Mouse (Mus musculus) ES-CJ7 (cell line): ENCODE measurements at regions not wholly inside any gene's neighbourhood (a gene's known extent, or its start where the extent isn't known, plus 50 kb on each side); places are given as distances from the start of the nearest gene placed in this dataset.

Source experiments
- DNase-seq: peaks from one replicate; pipeline ENCODE4 v3.0.0; 2011; ENCODE audit warnings: low read depth, low spot score

GRCm38 (mm10) chr15:62223156-62223840, 1300.5 kb upstream of the A1bg start:
- DNase-seq, result no peak

- no peak for DNase-seq
Observed at GRCm38 (mm10) chr15:62222731-62223130, 1299.9 kb upstream of the A1bg start.

- DNase-seq, result no peak
Observed at GRCm38 (mm10) chr15:62222201-62222600, 1299.4 kb upstream of the A1bg start.

GRCm38 (mm10) chr15:62221024-62221819, 1298.4 kb upstream of the A1bg start:
- DNase-seq, result no peak

GRCm38 (mm10) chr15:62220620-62221019, 1297.8 kb upstream of the A1bg start:
- DNase-seq, result no peak

- no peak for DNase-seq
Observed at GRCm38 (mm10) chr15:62219934-62220540, 1297.2 kb upstream of the A1bg start.

GRCm38 (mm10) chr15:62218346-62219080, 1295.7 kb upstream of the A1bg start:
- no peak for DNase-seq

- DNase-seq, result no peak
Observed at GRCm38 (mm10) chr15:62216688-62217477, 1294.1 kb upstream of the A1bg start.

GRCm38 (mm10) chr15:62215616-62216398, 1293.0 kb upstream of the A1bg start:
- DNase-seq, result no peak

- DNase-seq, result no peak
Observed at GRCm38 (mm10) chr15:62214300-62214699, 1291.5 kb upstream of the A1bg start.

GRCm38 (mm10) chr15:62212283-62212910, 1289.6 kb upstream of the A1bg start:
- no peak for DNase-seq

- DNase-seq, result no peak
Observed at GRCm38 (mm10) chr15:62209881-62210481, 1287.2 kb upstream of the A1bg start.

- DNase-seq, result no peak
Observed at GRCm38 (mm10) chr15:62209296-62209695, 1286.5 kb upstream of the A1bg start.

- DNase-seq, result no peak
Observed at GRCm38 (mm10) chr15:62206502-62206902, 1283.7 kb upstream of the A1bg start.

GRCm38 (mm10) chr15:62203951-62204905, 1281.4 kb upstream of the A1bg start:
- no peak for DNase-seq

- DNase-seq, result no peak
Observed at GRCm38 (mm10) chr15:62202781-62203375, 1280.1 kb upstream of the A1bg start.

- DNase-seq, result no peak
Observed at GRCm38 (mm10) chr15:62198721-62199120, 1275.9 kb upstream of the A1bg start.

- DNase-seq, result no peak
Observed at GRCm38 (mm10) chr15:62198194-62198593, 1275.4 kb upstream of the A1bg start.
